Mouse (Mus musculus) MN1 (cell line): Measurements from ENCODE around the gene Spc25.

ENCODE experiments used
- DNase-seq: peaks from one replicate; pipeline ENCODE4 v3.0.0-alpha.2; 2016; ENCODE audit warnings: low spot score

Spc25 gene

GRCm38 (mm10) chr2:69205791-69206351 lies at the start of gene Spc25:
Gene Spc25 (minus strand): TSS chr2:69206194.
- peak; percentile 95 for DNase-seq

GRCm38 (mm10) chr2:69248221-69248755 lies 42.3 kb upstream of the Spc25 start:
- DNase-seq = no peak

- DNase-seq = no peak
Observed at GRCm38 (mm10) chr2:69247081-69247480, 41.1 kb upstream of the Spc25 start.

GRCm38 (mm10) chr2:69244924-69245323 lies 38.9 kb upstream of the Spc25 start:
- no peak for DNase-seq

- DNase-seq = no peak
Observed at GRCm38 (mm10) chr2:69239315-69239714, 33.3 kb upstream of the Spc25 start.

GRCm38 (mm10) chr2:69234976-69235678 lies 29.1 kb upstream of the Spc25 start:
- DNase-seq = no peak

GRCm38 (mm10) chr2:69232101-69232500 lies 26.1 kb upstream of the Spc25 start:
- no peak for DNase-seq

GRCm38 (mm10) chr2:69230137-69230536 lies 24.1 kb upstream of the Spc25 start:
- no peak for DNase-seq

GRCm38 (mm10) chr2:69228635-69229034 lies 22.6 kb upstream of the Spc25 start:
- DNase-seq = no peak

GRCm38 (mm10) chr2:69226876-69227275 lies 20.9 kb upstream of the Spc25 start:
- DNase-seq = no peak

GRCm38 (mm10) chr2:69224724-69225123 lies 18.7 kb upstream of the Spc25 start:
- DNase-seq = no peak

GRCm38 (mm10) chr2:69222815-69223214 lies 16.8 kb upstream of the Spc25 start:
- DNase-seq = peak; percentile 13

- no peak for DNase-seq
Observed at GRCm38 (mm10) chr2:69221868-69222416, 15.9 kb upstream of the Spc25 start.

- DNase-seq = peak; percentile 56
Observed at GRCm38 (mm10) chr2:69215242-69215641, 9.2 kb upstream of the Spc25 start.

GRCm38 (mm10) chr2:69212652-69213051 lies 6.7 kb upstream of the Spc25 start:
- DNase-seq = no peak

- no peak for DNase-seq
Observed at GRCm38 (mm10) chr2:69210773-69211172, 4.8 kb upstream of the Spc25 start, which contains the start of gene G6pc2. Gene G6pc2 (plus strand): TSS chr2:69211073.

- no peak for DNase-seq
Observed at GRCm38 (mm10) chr2:69209684-69210083, 3.7 kb upstream of the Spc25 start.

- DNase-seq = no peak
Observed at GRCm38 (mm10) chr2:69206523-69206922, 529 bp upstream of the Spc25 start.

- peak; percentile 21 for DNase-seq
Observed at GRCm38 (mm10) chr2:69205185-69205584, 809 bp downstream of the Spc25 start.

- no peak for DNase-seq
Observed at GRCm38 (mm10) chr2:69193555-69193954, 12.4 kb downstream of the Spc25 start.

GRCm38 (mm10) chr2:69191059-69191458 lies 14.9 kb downstream of the Spc25 start:
- DNase-seq = no peak

- DNase-seq = no peak
Observed at GRCm38 (mm10) chr2:69189222-69189621, 16.8 kb downstream of the Spc25 start.

- DNase-seq = no peak
Observed at GRCm38 (mm10) chr2:69188732-69189131, 17.3 kb downstream of the Spc25 start.
